Mouse (Mus musculus) midbrain, embryonic 12.5 days (tissue): Measurements from ENCODE around the gene Mapk11. TPM values are rescaled to one million over a fixed set of nuclear protein-coding genes. Genes with fewer than 3 reads are reported as not detected.
A peak's percentile ranks its signal among the peaks of the same experiment; 100 is the strongest.

ENCODE experiments used
- ATAC-seq: fragments of 200-750 bp; cut with Nextera tagmentation; 2 replicates; pipeline ENCODE4 v1.8.0; 2017; ENCODE audit warnings: low read depth, moderate TSS enrichment, moderate library complexity; ENCODE audit not compliant: low FRiP score
- H3K27ac ChIP-seq: fragments of 300-500 bp; sonication (generic); replicated peaks from 2 replicates; pipeline ENCODE4 v1.5.1; 2016; ENCODE audit warnings: mild to moderate bottlenecking
- H3K27me3 ChIP-seq: fragments of 300-500 bp; sonication (generic); 2 replicates; pipeline ENCODE4 v1.6.1; 2016; ENCODE audit warnings: mild to moderate bottlenecking
- H3K36me3 ChIP-seq: fragments of 300-500 bp; sonication (generic); 2 replicates; pipeline ENCODE4 v1.6.1; 2016
- H3K4me1 ChIP-seq: fragments of 300-500 bp; sonication (generic); 2 replicates; pipeline ENCODE4 v1.6.1; 2016
- H3K4me2 ChIP-seq: fragments of 300-500 bp; sonication (generic); replicated peaks from 2 replicates; pipeline ENCODE4 v1.6.1; 2016; ENCODE audit warnings: mild to moderate bottlenecking, moderate library complexity
- H3K4me3 ChIP-seq: fragments of 300-500 bp; sonication (generic); 2 replicates; pipeline ENCODE4 v1.5.1; 2016; ENCODE audit warnings: mild to moderate bottlenecking
- H3K9ac ChIP-seq: fragments of 300-500 bp; sonication (generic); replicated peaks from 2 replicates; pipeline ENCODE4 v1.6.1; 2016; ENCODE audit warnings: mild to moderate bottlenecking, moderate library complexity
- H3K9me3 ChIP-seq: fragments of 300-500 bp; sonication (generic); 2 replicates; pipeline ENCODE4 v1.6.1; 2016; ENCODE audit warnings: mild to moderate bottlenecking
- WGBS: fragments of 180-500 bp; shearing (Covaris S2); methylation state at CpG from one replicate; pipeline ENCODE4 v1.1.7; 2016; 5-methylcytosine and 5-hydroxymethylcytosine counted together
- polyA plus RNA-seq: library from polyadenylated mRNA; unstranded; fragments of >200 nt; fragmentation: Nextera tagmentation; extraction: Ambion mirVana; gene quantifications from 2 replicates; pipeline ENCODE4 v1.2.1, GENCODE M21; 2016

Gene Mapk11
- polyA plus RNA-seq, 1 experiment from 2014 or later = 45.7 TPM

- Histone ChIP-seq H3K36me3 (peaks cover 5% of the 10 kb centered on the region), H3K27ac (peak overlapping the region; percentile 95), H3K9ac (peak overlapping the region; percentile 93), H3K4me1 (peaks cover 85% of the 10 kb centered on the region), H3K27me3 (no peaks in the 10 kb centered on the region), H3K4me2 (peak overlapping the region; percentile 96), H3K9me3 (no peaks in the 10 kb centered on the region), H3K4me3 (peak overlapping the region; percentile 83)
- WGBS = 2% methylated on average over 26 of the region's 26 CpGs
- ATAC-seq = peak; percentile 21; the same call in 1 of the 2 replicates
Observed at GRCm38 (mm10) chr15:89180081-89180541, 30.7 kb upstream of the Mapk11 start.

DNA sequence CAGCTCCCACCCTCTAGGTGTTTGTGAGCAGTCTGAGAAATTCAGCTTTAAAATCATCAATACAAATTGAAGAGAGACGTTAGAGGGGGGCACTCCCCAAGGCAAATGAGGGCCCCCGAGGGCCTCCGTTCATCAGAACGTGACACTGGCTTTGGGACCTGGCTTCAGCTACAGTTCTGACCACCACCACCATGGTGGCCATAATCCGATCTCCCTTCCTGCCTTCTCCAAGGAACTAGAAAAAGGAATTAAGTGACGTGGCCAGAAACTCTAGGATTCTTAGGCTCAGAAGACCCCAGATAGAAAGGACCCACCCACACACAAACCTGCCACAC, 30.2 kb upstream of the Mapk11 start:
- H3K4me2 ChIP-seq = peak overlapping the region; percentile 96
- no peaks in the 10 kb centered on the region for H3K9me3 ChIP-seq
- peaks cover 86% of the 10 kb centered on the region for H3K4me1 ChIP-seq
- 1% methylated on average over 6 of the region's 6 CpGs for WGBS
- peaks cover under 1% of the 10 kb centered on the region; the same call in 1 of the 2 replicates for H3K36me3 ChIP-seq
- 0 out of 2 replicates have a peak, but pooled peaks cover 4% of the 10 kb centered on the region for H3K27me3 ChIP-seq
- peak overlapping the region; percentile 93 for H3K9ac ChIP-seq
- H3K27ac ChIP-seq = peak overlapping the region; percentile 95
- no peak for ATAC-seq
- peak overlapping the region; percentile 83 for H3K4me3 ChIP-seq

- Histone ChIP-seq H3K9me3 (no peaks in the 10 kb centered on the region), H3K9ac (peak overlapping the region; percentile 93), H3K4me3 (peak overlapping the region; percentile 83), H3K36me3 (no peaks in the 10 kb centered on the region), H3K27me3 (0 out of 2 replicates have a peak, but pooled peaks cover 8% of the 10 kb centered on the region), H3K4me2 (peak overlapping the region; percentile 96), H3K4me1 (peaks cover 86% of the 10 kb centered on the region), H3K27ac (peak overlapping the region; percentile 95)
- no peak for ATAC-seq
- WGBS = 2% methylated on average over 16 of the region's 16 CpGs
Observed at GRCm38 (mm10) chr15:89178954-89179629, 29.7 kb upstream of the Mapk11 start.

DNA sequence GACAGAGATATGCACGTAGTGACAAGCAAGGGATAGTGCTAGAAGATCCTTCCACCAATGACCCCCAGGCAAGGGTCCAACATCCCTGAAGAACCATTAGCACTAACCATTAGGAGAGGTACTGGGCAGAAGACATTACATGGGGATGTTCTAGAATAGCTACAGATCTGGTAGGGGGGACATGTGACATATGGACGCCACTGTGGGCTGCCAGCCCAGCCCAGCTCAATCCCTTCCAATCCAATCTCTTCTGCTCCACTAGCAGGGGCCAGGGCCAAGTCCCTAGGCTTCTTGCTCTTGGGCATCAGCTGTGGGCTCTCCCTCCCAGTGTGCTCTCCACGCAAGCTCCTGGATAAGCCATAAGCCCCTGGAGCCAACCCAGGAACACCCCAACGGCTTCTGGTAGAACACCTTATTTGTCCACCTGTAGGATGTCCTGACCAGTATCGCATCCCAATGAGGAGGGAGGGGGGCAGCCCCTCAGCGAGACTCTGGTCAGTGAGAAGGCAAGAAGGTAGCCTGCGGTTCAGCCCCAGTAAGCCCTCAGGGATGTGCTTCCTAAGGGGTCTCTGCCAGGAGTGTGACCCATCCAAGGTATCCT, 28.9 kb upstream of the Mapk11 start:
- Histone ChIP-seq H3K27ac (peak overlapping the region; percentile 95), H3K36me3 (no peaks in the 10 kb centered on the region), H3K27me3 (0 out of 2 replicates have a peak, but pooled peaks cover 8% of the 10 kb centered on the region), H3K4me3 (peak overlapping the region; percentile 83), H3K4me1 (peaks cover 87% of the 10 kb centered on the region), H3K9ac (peak overlapping the region; percentile 93; the same call in 1 of the 2 replicates), H3K9me3 (no peaks in the 10 kb centered on the region), H3K4me2 (peak overlapping the region; percentile 96)
- ATAC-seq = no peak
- WGBS = 64% methylated on average over 7 of the region's 7 CpGs

DNA sequence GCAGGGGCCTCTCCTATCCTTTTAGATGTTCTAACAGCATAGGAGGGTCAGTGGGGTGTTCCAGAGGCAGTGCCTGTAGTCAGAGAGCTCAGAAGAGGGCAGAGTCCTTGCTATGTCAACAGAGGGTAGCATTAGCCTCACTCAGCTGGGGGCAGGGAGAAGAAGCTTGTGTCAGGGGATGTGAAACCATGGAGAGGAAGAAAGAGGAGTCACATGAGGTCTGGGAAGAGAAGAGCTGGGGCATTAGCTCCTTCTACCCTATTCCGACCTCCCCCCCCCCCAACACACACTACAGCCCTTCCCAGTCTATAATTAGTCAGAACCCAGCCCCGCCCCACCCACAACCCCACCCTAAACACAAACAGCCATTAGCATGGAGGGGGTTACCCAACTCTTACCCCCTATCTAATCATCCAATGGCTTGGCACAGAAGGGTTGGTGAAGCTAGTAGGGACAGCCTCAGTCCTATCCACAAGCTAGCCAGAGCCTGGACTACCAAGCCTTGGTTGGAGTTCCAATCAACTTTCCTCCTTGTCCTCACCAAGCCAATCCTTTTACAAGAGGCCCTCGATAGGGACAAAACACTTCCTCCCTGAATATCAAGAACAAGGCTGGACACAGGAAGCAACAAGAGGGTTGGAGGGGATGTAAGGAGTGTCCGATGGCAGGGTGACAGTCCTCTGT, 28.3 kb upstream of the Mapk11 start:
- Histone ChIP-seq H3K4me1 (peaks cover 90% of the 10 kb centered on the region), H3K36me3 (no peaks in the 10 kb centered on the region), H3K9ac (0 out of 2 replicates have a peak overlapping the region, but pooled peaks have one; percentile 15), H3K4me2 (peak overlapping the region; percentile 96), H3K27ac (peak overlapping the region; percentile 35), H3K4me3 (0 out of 2 replicates have a peak overlapping the region, but pooled peaks have one; percentile 83), H3K27me3 (0 out of 2 replicates have a peak, but pooled peaks cover 8% of the 10 kb centered on the region), H3K9me3 (no peaks in the 10 kb centered on the region)
- no peak for ATAC-seq
- whole genome bisulfite sequencing = 84% methylated on average over 4 of the region's 4 CpGs

DNA sequence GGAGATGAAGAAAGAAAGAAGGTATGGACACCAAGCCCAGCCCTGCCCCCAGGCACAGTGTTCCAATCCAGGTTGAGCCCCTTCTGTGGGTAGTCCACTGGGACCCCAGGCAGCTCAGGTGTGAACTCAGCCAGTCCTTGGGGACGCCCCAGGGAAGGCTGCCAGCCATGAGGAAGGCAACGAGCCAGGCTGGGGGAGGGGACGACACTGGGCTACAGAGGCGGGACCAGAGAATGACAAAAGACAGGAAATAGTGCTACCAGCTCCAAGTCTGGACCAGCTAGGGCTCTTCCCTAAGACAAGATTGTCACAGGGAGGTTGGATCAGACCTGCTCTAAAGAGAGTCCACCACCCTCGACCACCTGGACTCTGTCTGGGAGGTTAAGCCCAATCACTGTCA, 27.7 kb upstream of the Mapk11 start:
- Histone ChIP-seq H3K27me3 (0 out of 2 replicates have a peak, but pooled peaks cover 8% of the 10 kb centered on the region), H3K4me1 (peaks cover 90% of the 10 kb centered on the region), H3K9me3 (no peaks in the 10 kb centered on the region), H3K9ac (0 out of 2 replicates have a peak overlapping the region, but pooled peaks have one; percentile 15), H3K27ac (peak overlapping the region; percentile 35), H3K36me3 (no peaks in the 10 kb centered on the region), H3K4me2 (peak overlapping the region; percentile 96), H3K4me3 (no peak overlapping the region)
- WGBS = 18% methylated on average over 5 of the region's 5 CpGs
- ATAC-seq = no peak

GRCm38 (mm10) chr15:89175411-89176155, 26.2 kb upstream of the Mapk11 start:
- H3K4me1 ChIP-seq = peaks cover 87% of the 10 kb centered on the region
- 0 out of 2 replicates have a peak, but pooled peaks cover 8% of the 10 kb centered on the region for H3K27me3 ChIP-seq
- H3K36me3 ChIP-seq = no peaks in the 10 kb centered on the region
- H3K4me3 ChIP-seq = no peak overlapping the region
- WGBS = 84% methylated on average over 13 of the region's 13 CpGs
- H3K9ac ChIP-seq = no peak overlapping the region
- H3K4me2 ChIP-seq = no peak overlapping the region
- H3K9me3 ChIP-seq = no peaks in the 10 kb centered on the region
- no peak for ATAC-seq
- H3K27ac ChIP-seq = no peak overlapping the region

GRCm38 (mm10) chr15:89174889-89175339, 25.5 kb upstream of the Mapk11 start:
- Histone ChIP-seq H3K4me3 (no peak overlapping the region), H3K27me3 (0 out of 2 replicates have a peak, but pooled peaks cover 8% of the 10 kb centered on the region), H3K9me3 (no peaks in the 10 kb centered on the region), H3K4me1 (peaks cover 92% of the 10 kb centered on the region), H3K27ac (no peak overlapping the region), H3K4me2 (peak overlapping the region; percentile 99; the same call in 1 of the 2 replicates), H3K36me3 (peaks cover 5% of the 10 kb centered on the region; the same call in 1 of the 2 replicates), H3K9ac (no peak overlapping the region)
- 64% methylated on average over 11 of the region's 11 CpGs for WGBS
- no peak for ATAC-seq

DNA sequence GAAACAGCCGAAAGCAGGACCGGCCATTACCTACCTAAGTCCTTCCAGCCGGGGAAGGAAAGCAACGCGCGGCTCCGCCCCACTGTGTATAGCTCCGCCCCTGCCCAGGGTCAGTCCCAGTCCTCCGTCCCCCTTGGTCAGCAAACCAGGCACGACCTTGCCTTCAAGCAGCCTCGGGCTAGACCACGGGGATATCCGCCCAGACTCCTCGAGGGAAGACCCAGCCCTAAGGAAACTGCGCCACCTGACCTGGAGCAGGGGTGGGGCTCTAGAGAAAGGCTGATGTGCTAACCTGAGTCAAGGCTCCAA, 24.4 kb upstream of the Mapk11 start:
- Histone ChIP-seq H3K9me3 (no peaks in the 10 kb centered on the region), H3K4me3 (peak overlapping the region; percentile 56), H3K4me2 (peak overlapping the region; percentile 99), H3K9ac (peak overlapping the region; percentile 70; the same call in 1 of the 2 replicates), H3K27ac (no peak overlapping the region), H3K27me3 (0 out of 2 replicates have a peak, but pooled peaks cover 8% of the 10 kb centered on the region), H3K36me3 (peaks cover 15% of the 10 kb centered on the region; the same call in 1 of the 2 replicates), H3K4me1 (peaks cover 93% of the 10 kb centered on the region)
- ATAC-seq = peak; percentile 38
- WGBS = 1% methylated on average over 15 of the region's 15 CpGs

GRCm38 (mm10) chr15:89173024-89173905, 23.8 kb upstream of the Mapk11 start:
- no peaks in the 10 kb centered on the region for H3K9me3 ChIP-seq
- peak overlapping the region; percentile 80 for H3K27ac ChIP-seq
- peak; percentile 63 for ATAC-seq
- H3K36me3 ChIP-seq = peaks cover 20% of the 10 kb centered on the region
- H3K9ac ChIP-seq = peak overlapping the region; percentile 70
- peak overlapping the region; percentile 56 for H3K4me3 ChIP-seq
- WGBS = under 1% methylated on average over 65 of the region's 65 CpGs
- peaks cover 88% of the 10 kb centered on the region for H3K4me1 ChIP-seq
- 0 out of 2 replicates have a peak, but pooled peaks cover 8% of the 10 kb centered on the region for H3K27me3 ChIP-seq
- H3K4me2 ChIP-seq = peak overlapping the region; percentile 99
